Mouse (Mus musculus) left cerebral cortex, adult 2 months (tissue): ENCODE measurements around the gene Cav1. TPM values are rescaled to one million over a fixed set of nuclear protein-coding genes. Genes with fewer than 3 reads are reported as not detected.

ENCODE experiments used
- DNase-seq, 2 experiments: peaks; one replicate each; pipeline ENCODE4 v3.0.0; 2021 to 2022; ENCODE audit warnings: low spot score in 2 of 2, mixed read lengths in 1 of 2; ENCODE audit errors: extremely low spot score in 1 of 2
- H3K27ac ChIP-seq: fragments of 200-600 bp; 2 replicates; pipeline ENCODE4 v1.8.1; 2022
- H3K4me3 ChIP-seq: fragments of 200-600 bp; 2 replicates; pipeline ENCODE4 v1.8.1; 2022
- CTCF ChIP-seq: fragments of 200-600 bp; IDR thresholded peaks from 2 replicates; pipeline ENCODE4 v1.8.1; 2022; ENCODE audit warnings: antibody characterized with exemption, mild to moderate bottlenecking, moderate library complexity
- intact Hi-C: fragments of 180-260 bp; cut with DNase I; formaldehyde crosslinking; loops from one replicate; pipeline ENCODE4 v1.15.1; 2025
- total RNA-seq, 2 experiments: library from RNA; stranded (reverse); gene quantifications; 2 replicates each; pipeline ENCODE4 v1.2.3; 2021

The Cav1 gene
- total RNA-seq, 2 experiments from 2014 or later = 17.6 to 20.9 TPM

DNA sequence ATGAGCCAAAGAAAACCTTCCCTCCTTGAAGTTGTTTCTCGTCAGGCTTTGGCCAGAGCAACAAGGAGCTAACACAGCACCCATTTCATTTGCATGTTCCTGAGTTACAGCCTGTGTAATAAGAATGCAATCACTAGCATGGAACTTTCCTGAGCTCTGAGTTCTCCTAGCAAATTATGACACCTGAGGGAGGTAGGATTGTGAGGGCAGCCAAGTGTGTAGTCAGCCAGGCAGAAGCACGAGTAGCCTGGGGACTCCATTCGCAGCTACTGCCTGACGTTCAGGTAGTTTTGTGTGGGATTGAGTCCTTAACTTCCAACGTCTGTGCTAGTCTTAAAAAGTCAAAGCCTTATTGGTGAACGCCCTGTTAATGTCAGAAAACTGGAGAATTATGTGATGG lies 75.6 kb downstream of the Cav1 start:
- Histone ChIP-seq H3K27ac (no peak overlapping the region), H3K4me3 (no peak overlapping the region)
- TF ChIP-seq CTCF = no peak
- intact Hi-C loops = no loop called here
- DNase-seq = no peak

DNA sequence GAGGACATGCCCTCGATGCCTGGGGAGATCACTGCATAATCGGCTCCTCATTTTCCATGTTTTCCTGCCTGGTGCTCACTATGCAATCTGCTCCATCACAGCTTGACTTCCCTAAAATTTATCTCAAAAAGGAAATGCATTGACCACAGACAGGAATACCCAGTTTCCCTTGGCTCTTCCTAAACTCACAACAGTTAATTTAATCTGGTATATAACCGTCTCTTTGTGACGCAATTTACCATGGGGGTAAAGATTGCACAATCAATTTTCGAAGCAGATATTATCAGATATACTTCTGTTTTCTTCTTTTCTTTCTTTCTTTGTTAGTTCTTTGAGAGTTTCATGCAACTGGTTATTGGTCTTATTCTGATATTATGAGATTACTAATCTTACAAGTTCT lies 79.4 kb downstream of the Cav1 start:
- H3K27ac ChIP-seq = no peak overlapping the region
- DNase-seq = no peak
- H3K4me3 ChIP-seq = no peak overlapping the region
- intact Hi-C loops = no loop called here
- TF ChIP-seq CTCF = no peak

- intact Hi-C loops = no loop called here
- DNase-seq = no peak
- Histone ChIP-seq H3K4me3 (no peak overlapping the region), H3K27ac (no peak overlapping the region)
- TF ChIP-seq CTCF = no peak
Measured at GRCm38 (mm10) chr6:17387991-17388710, 82.0 kb downstream of the Cav1 start.

Other genes with a start within 250 kb of the Cav1 start
- 1 to 10 TPM; 4.5 to 5.9 TPM for gene Tes, start 241.2 kb upstream of the Cav1 start, total RNA-seq
- 10 to 100 TPM; 32.5 to 33.9 TPM for gene Cav2, start 25.1 kb upstream of the Cav1 start, total RNA-seq
- gene Met, start 157.5 kb downstream of the Cav1 start, total RNA-seq = 1 to 10 TPM; 9.4 to 9.6 TPM